Mouse (Mus musculus): ENCODE measurements at regions not wholly inside any gene's neighbourhood (a gene's known extent, or its start where the extent isn't known, plus 50 kb on each side); places are given as distances from the start of the nearest gene placed in this dataset.

DNA sequence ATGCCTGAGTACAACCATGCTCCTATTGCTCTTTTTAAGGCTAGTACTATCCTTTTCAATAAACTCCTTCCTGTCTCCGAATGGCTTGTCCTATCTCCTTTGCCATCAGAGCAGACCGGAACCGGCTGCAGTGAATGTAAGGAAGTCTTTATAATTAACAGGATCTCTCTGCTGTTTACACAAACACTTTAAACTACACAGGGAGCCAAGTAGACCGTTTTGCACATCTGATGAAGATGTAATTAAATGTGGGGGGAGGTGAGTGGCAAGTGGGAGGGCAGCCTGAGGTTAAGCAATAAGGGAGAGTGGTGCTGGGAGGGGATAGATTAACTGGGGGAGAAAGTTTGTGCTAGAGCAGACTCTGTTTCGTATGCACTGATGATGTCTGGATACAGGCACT lies 561.9 kb downstream of the Dhx35 start:
- H3K79me2 ChIP-seq (replicated peaks; ENCODE audit: control insufficient read depth, extremely low read depth, insufficient read depth, poor library complexity, severe bottlenecking): no peaks in the 10 kb centered on the region
- no peak overlapping the region for H3K9ac ChIP-seq (ENCODE audit: insufficient read depth, low read depth)
- no peaks in the 10 kb centered on the region for H3K4me1 ChIP-seq (ENCODE audit: control insufficient read depth in 1 of 2, insufficient read depth in 2 of 2)
- no peaks in the 10 kb centered on the region for H3K36me3 ChIP-seq (replicated peaks in 1 of 2; ENCODE audit: control insufficient read depth in 1 of 2, insufficient read depth in 1 of 2, low read length in 1 of 2)
- no peak overlapping the region for H3K27ac ChIP-seq (ENCODE audit: insufficient read depth, low read depth)
- dilution Hi-C loops (cut with MboI; ENCODE audit: extremely low pct_ligation_motif_present, extremely low pct_unique_long_range_greater_than_20kb, low sequenced_read_pairs): no loop called here
- H3K4me2 ChIP-seq (ENCODE audit: insufficient read depth, low read depth, poor library complexity, severe bottlenecking): no peak overlapping the region
- DNase-seq (ENCODE audit: extremely low read depth): no peak
- TF ChIP-seq POLR2A (IDR thresholded peaks at IDR 0.05; ENCODE audit: low read depth, low read length) (no peak), CTCF (conservative IDR thresholded peaks at IDR 0.05 in 1 of 2, IDR thresholded peaks at IDR 0.05 in 1 of 2; ENCODE audit: low read depth in 2 of 2, low read length in 2 of 2) (no peak), IRF4 (IDR thresholded peaks at IDR 0.05; ENCODE audit: low read depth, low read length) (no peak), POLR2AphosphoS2 (IDR thresholded peaks at IDR 0.05; ENCODE audit: low read depth, low read length) (no peak), ELF1 (IDR thresholded peaks at IDR 0.05; ENCODE audit: low read depth, low read length) (no peak), SMC3 (IDR thresholded peaks at IDR 0.05; ENCODE audit: low read depth, low read length) (no peak), MXI1 (IDR thresholded peaks at IDR 0.05; ENCODE audit: low read depth, low read length) (no peak), SIN3A (IDR thresholded peaks at IDR 0.05; ENCODE audit: low read length) (no peak), RAD21 (IDR thresholded peaks at IDR 0.05; ENCODE audit: low read depth, low read length) (no peak), MYC (IDR thresholded peaks at IDR 0.05; ENCODE audit: low read depth, low read length) (no peak)
- H3K4me3 ChIP-seq (replicated peaks in 1 of 3; ENCODE audit: low read depth in 2 of 3, low read length in 2 of 3, poor library complexity in 1 of 3): no peak overlapping the region
- peaks cover 1% of the 10 kb centered on the region for H3K27me3 ChIP-seq (replicated peaks)
- no peaks in the 10 kb centered on the region for H3K9me3 ChIP-seq (replicated peaks; ENCODE audit: low read length)
- in situ Hi-C loops (cut with MboI; ENCODE audit: low pct_ligation_motif_present, low pct_unique_long_range_greater_than_20kb, low sequenced_read_pairs): no loop called here

- no peaks in the 10 kb centered on the region for H3K79me2 ChIP-seq (replicated peaks; ENCODE audit: control insufficient read depth, extremely low read depth, insufficient read depth, poor library complexity, severe bottlenecking)
- H3K9me3 ChIP-seq (replicated peaks; ENCODE audit: low read length): no peaks in the 10 kb centered on the region
- H3K4me1 ChIP-seq (ENCODE audit: control insufficient read depth in 1 of 2, insufficient read depth in 2 of 2): no peaks in the 10 kb centered on the region
- TF ChIP-seq ZNF384 (IDR thresholded peaks at IDR 0.05; ENCODE audit: low read depth, low read length): no peak
- no peak for TF ChIP-seq GABPA (IDR thresholded peaks at IDR 0.05; ENCODE audit: insufficient replicate concordance, low read depth, low read length)
- TF ChIP-seq RCOR1 (conservative IDR thresholded peaks at IDR 0.05; ENCODE audit: low read depth, low read length): no peak
- TF ChIP-seq JUN (IDR thresholded peaks at IDR 0.05; ENCODE audit: insufficient read depth, low read depth, low read length): no peak
- TF ChIP-seq MAX (IDR thresholded peaks at IDR 0.05; ENCODE audit: low read length): no peak
- TF ChIP-seq ETS1 (conservative IDR thresholded peaks at IDR 0.05; ENCODE audit: low read depth, low read length): no peak
- no peak for TF ChIP-seq KAT2A (IDR thresholded peaks at IDR 0.05; ENCODE audit: insufficient replicate concordance, low read length)
- no peak for TF ChIP-seq MYC (IDR thresholded peaks at IDR 0.05; ENCODE audit: low read depth, low read length)
- TF ChIP-seq TCF12 (IDR thresholded peaks at IDR 0.05; ENCODE audit: low read depth, low read length): no peak
- no peak for TF ChIP-seq USF2 (conservative IDR thresholded peaks at IDR 0.05; ENCODE audit: low read depth, low read length)
- no peak for TF ChIP-seq ELF1 (IDR thresholded peaks at IDR 0.05; ENCODE audit: low read depth, low read length)
- TF ChIP-seq CHD2 (IDR thresholded peaks at IDR 0.05; ENCODE audit: low read length): no peak
- TF ChIP-seq BHLHE40 (IDR thresholded peaks at IDR 0.05; ENCODE audit: low read depth, low read length): no peak
- TF ChIP-seq CHD1 (IDR thresholded peaks at IDR 0.05; ENCODE audit: low read depth, low read length): no peak
- TF ChIP-seq HCFC1 (IDR thresholded peaks at IDR 0.05; ENCODE audit: low read depth, low read length): no peak
- peaks cover 7% of the 10 kb centered on the region for H3K27me3 ChIP-seq (replicated peaks)
- no peak for DNase-seq (ENCODE audit: extremely low read depth)
- no peak overlapping the region for H3K4me2 ChIP-seq (ENCODE audit: insufficient read depth, low read depth, poor library complexity, severe bottlenecking)
- dilution Hi-C loops (cut with MboI; ENCODE audit: extremely low pct_ligation_motif_present, extremely low pct_unique_long_range_greater_than_20kb, low sequenced_read_pairs) (no loop called here), in situ Hi-C loops (cut with MboI; ENCODE audit: low pct_ligation_motif_present, low pct_unique_long_range_greater_than_20kb, low sequenced_read_pairs) (no loop called here)
- no peaks in the 10 kb centered on the region for H3K36me3 ChIP-seq (replicated peaks in 1 of 2; ENCODE audit: control insufficient read depth in 1 of 2, insufficient read depth in 1 of 2, low read length in 1 of 2)
- H3K9ac ChIP-seq (ENCODE audit: insufficient read depth, low read depth): no peak overlapping the region
- no peak overlapping the region for H3K27ac ChIP-seq (ENCODE audit: insufficient read depth, low read depth)
- no peak overlapping the region for H3K4me3 ChIP-seq (replicated peaks in 1 of 3; ENCODE audit: low read depth in 2 of 3, low read length in 2 of 3, poor library complexity in 1 of 3)
Measured at GRCm38 (mm10) chr2:159361371-159361770, 566.8 kb downstream of the Dhx35 start.
